Mouse (Mus musculus): ENCODE measurements around the gene Atxn7l1.

DNA sequence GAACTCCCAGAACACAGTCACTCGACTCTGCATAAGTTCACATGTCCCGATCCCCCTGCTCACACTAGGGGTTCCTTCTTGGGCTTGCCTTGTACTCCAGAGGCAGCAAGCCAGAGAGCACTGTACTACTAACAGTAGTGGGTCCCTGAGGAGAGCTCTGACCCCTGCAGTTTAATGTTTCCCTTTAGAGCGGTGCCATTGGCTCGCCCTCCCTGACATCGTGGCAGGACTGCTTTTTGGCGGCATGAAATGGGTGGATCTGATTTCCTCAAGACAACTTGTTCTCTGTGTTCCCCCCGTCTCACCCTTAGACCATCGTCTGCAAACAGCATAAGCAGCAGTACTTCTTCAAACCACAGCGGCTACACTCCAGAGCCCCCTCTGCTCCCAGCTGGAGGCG is 210.9 kb downstream of the Atxn7l1 start:
- no peak for TF ChIP-seq CTCF (IDR thresholded peaks at IDR 0.05; ENCODE audit: control insufficient read depth, insufficient read depth, insufficient replicate concordance, low read depth, low read length)
- TF ChIP-seq POLR2A (IDR thresholded peaks at IDR 0.05; ENCODE audit: control insufficient read depth, low read depth, low read length), result no peak
